Mouse (Mus musculus) liver, adult 2 months (tissue): ENCODE measurements around the gene Hip1.

Source experiments
- CTCF ChIP-seq: fragments of 200-500 bp; IDR thresholded peaks from 2 replicates; pipeline ENCODE4 v1.5.1; 2011; ENCODE audit warnings: low read depth, low read length, control low read depth
- POLR2A ChIP-seq: fragments of 200-500 bp; IDR thresholded peaks from 2 replicates; pipeline ENCODE4 v1.6.1; 2011; ENCODE audit warnings: low read length, control low read depth; ENCODE audit not compliant: insufficient read depth; ENCODE audit errors: extremely low read depth

- TF ChIP-seq POLR2A: no peak
- no peak for TF ChIP-seq CTCF
Measured at GRCm38 (mm10) chr5:135357556-135357955, 187.4 kb downstream of the Hip1 start.
